Mouse (Mus musculus): ENCODE results near the gene Olfr1029. TPM values are rescaled to one million over a fixed set of nuclear protein-coding genes. Genes with fewer than 3 reads are reported as not detected.
A peak's percentile ranks its signal among the peaks of the same experiment; 100 is the strongest.
"Not testable (repeated sequence)": the region's sequence is repeated elsewhere in the genome, so short reads cannot be mapped to it uniquely, and the experiment has no call there.

The Olfr1029 gene
- polyA plus RNA-seq (2015; fragmentation: Nextera tagmentation; extraction: Ambion mirVana) = not detected in 2 replicates

- no peak within 1 kb of the TSS for H3K9ac ChIP-seq
- WGBS = 87% methylated on average over 2 of the region's 2 CpGs
- H3K27me3 ChIP-seq = no peaks in the 10 kb centered on the region
- no peaks in the 10 kb centered on the region for H3K36me3 ChIP-seq (ENCODE audit: poor library complexity, severe bottlenecking)
- ATAC-seq = no peak
- no peak within 1 kb of the TSS for H3K27ac ChIP-seq
- no peaks in the 10 kb centered on the region for H3K9me3 ChIP-seq (replicated peaks)
- H3K4me1 ChIP-seq = no peaks in the 10 kb centered on the region
- no peak within 1 kb of the TSS for H3K4me2 ChIP-seq
- H3K4me3 ChIP-seq = no peak within 1 kb of the TSS
Observed at GRCm38 (mm10) chr2:85973595-85973994, at the start of gene Olfr1029. TSS of gene Olfr1029 (plus strand) at chr2:85973895.

GRCm38 (mm10) chr2:85950137-85950536 lies 23.6 kb upstream of the Olfr1029 start, which contains the start of gene Olfr1028:
TSS of gene Olfr1028 (plus strand) at chr2:85950437.
- Histone ChIP-seq H3K9me3 (replicated peaks) (no peaks in the 10 kb centered on the region), H3K36me3 (ENCODE audit: poor library complexity, severe bottlenecking) (no peaks in the 10 kb centered on the region), H3K4me2 (no peak within 1 kb of the TSS), H3K27me3 (no peaks in the 10 kb centered on the region), H3K9ac (no peak within 1 kb of the TSS), H3K4me3 (no peak within 1 kb of the TSS), H3K4me1 (no peaks in the 10 kb centered on the region), H3K27ac (no peak within 1 kb of the TSS)
- ATAC-seq = no peak
- WGBS = 78% methylated on average over 1 of the region's 1 CpGs

GRCm38 (mm10) chr2:85978976-85979375 lies 5.3 kb downstream of the Olfr1029 start, which contains the start of gene Olfr1030:
TSS of gene Olfr1030 (plus strand) at chr2:85979276.
- 83% methylated on average over 1 of the region's 1 CpGs for WGBS
- Histone ChIP-seq H3K9me3 (replicated peaks) (no peaks in the 10 kb centered on the region), H3K27ac (no peak within 1 kb of the TSS), H3K27me3 (no peaks in the 10 kb centered on the region), H3K4me3 (no peak within 1 kb of the TSS), H3K36me3 (ENCODE audit: poor library complexity, severe bottlenecking) (no peaks in the 10 kb centered on the region), H3K9ac (no peak within 1 kb of the TSS), H3K4me1 (no peaks in the 10 kb centered on the region), H3K4me2 (no peak within 1 kb of the TSS)
- ATAC-seq = no peak

GRCm38 (mm10) chr2:85990004-85990403 lies 16.3 kb downstream of the Olfr1029 start, which contains the start of gene Olfr1031:
TSS of gene Olfr1031 (plus strand) at chr2:85990304.
- Histone ChIP-seq H3K4me1 (no peaks in the 10 kb centered on the region), H3K9ac (no peak within 1 kb of the TSS), H3K4me3 (no peak within 1 kb of the TSS), H3K27me3 (no peaks in the 10 kb centered on the region), H3K4me2 (no peak within 1 kb of the TSS), H3K9me3 (replicated peaks) (no peaks in the 10 kb centered on the region), H3K27ac (no peak within 1 kb of the TSS), H3K36me3 (ENCODE audit: poor library complexity, severe bottlenecking) (no peaks in the 10 kb centered on the region)
- 59% methylated on average over 3 of the region's 3 CpGs for WGBS
- ATAC-seq = no peak

GRCm38 (mm10) chr2:86005240-86005639 lies 31.5 kb downstream of the Olfr1029 start, which contains the start of gene Olfr1032:
TSS of gene Olfr1032 (plus strand) at chr2:86005540.
- Histone ChIP-seq H3K4me3 (no peak within 1 kb of the TSS), H3K9ac (no peak within 1 kb of the TSS), H3K27ac (no peak within 1 kb of the TSS), H3K4me2 (no peak within 1 kb of the TSS), H3K36me3 (ENCODE audit: poor library complexity, severe bottlenecking) (no peaks in the 10 kb centered on the region), H3K4me1 (no peaks in the 10 kb centered on the region), H3K27me3 (no peaks in the 10 kb centered on the region), H3K9me3 (replicated peaks) (no peaks in the 10 kb centered on the region)
- ATAC-seq = no peak
- WGBS = 88% methylated on average over 7 of the region's 7 CpGs

GRCm38 (mm10) chr2:86020406-86020805 lies 46.7 kb downstream of the Olfr1029 start, which contains the start of gene Olfr1033:
TSS of gene Olfr1033 (plus strand) at chr2:86020633.
- 3% methylated on average over 11 of the region's 11 CpGs for WGBS
- H3K9ac ChIP-seq = peak within 1 kb of the TSS; percentile 40; the same call in 1 of the 2 replicates
- not testable (repeated sequence) for ATAC-seq

GRCm38 (mm10) chr2:86021518-86021917 lies 47.8 kb downstream of the Olfr1029 start:
- 85% methylated on average over 6 of the region's 9 CpGs for WGBS
- not testable (repeated sequence) for H3K27ac ChIP-seq; H3K9ac ChIP-seq; H3K27me3 ChIP-seq; H3K36me3 ChIP-seq (ENCODE audit: poor library complexity, severe bottlenecking); H3K4me1 ChIP-seq; H3K9me3 ChIP-seq (replicated peaks); ATAC-seq; H3K4me2 ChIP-seq; H3K4me3 ChIP-seq

More at GRCm38 (mm10) chr2:86020406-86020805, 46.7 kb downstream of the Olfr1029 start, which contains the start of gene Olfr1033:
- not testable (repeated sequence) for H3K4me1 ChIP-seq; H3K27ac ChIP-seq; H3K36me3 ChIP-seq (ENCODE audit: poor library complexity, severe bottlenecking); H3K9me3 ChIP-seq (replicated peaks); H3K27me3 ChIP-seq
- peak within 1 kb of the TSS; percentile 55 for H3K4me2 ChIP-seq
- H3K4me3 ChIP-seq = peak within 1 kb of the TSS; percentile 33

Other genes starting within 250 kb of the Olfr1029 start
- not detected in 2 replicates for gene Olfr1012, start 211.1 kb upstream of the Olfr1029 start, polyA plus RNA-seq (2015; fragmentation: Nextera tagmentation; extraction: Ambion mirVana)
- not detected in 2 replicates for gene Olfr1013, start 206.8 kb upstream of the Olfr1029 start, polyA plus RNA-seq (2015; fragmentation: Nextera tagmentation; extraction: Ambion mirVana)
- not detected in 2 replicates for gene Olfr1014, start 201.2 kb upstream of the Olfr1029 start, polyA plus RNA-seq (2015; fragmentation: Nextera tagmentation; extraction: Ambion mirVana)
- not detected in 2 replicates for gene Olfr1015, start 191.9 kb upstream of the Olfr1029 start, polyA plus RNA-seq (2015; fragmentation: Nextera tagmentation; extraction: Ambion mirVana)
- not detected in 2 replicates for gene Olfr1016, start 171.4 kb upstream of the Olfr1029 start, polyA plus RNA-seq (2015; fragmentation: Nextera tagmentation; extraction: Ambion mirVana)
- gene Olfr1018, start 155.4 kb upstream of the Olfr1029 start, polyA plus RNA-seq (2015; fragmentation: Nextera tagmentation; extraction: Ambion mirVana) = not detected in 2 replicates
- gene Olfr1019, start 128.4 kb upstream of the Olfr1029 start, polyA plus RNA-seq (2015; fragmentation: Nextera tagmentation; extraction: Ambion mirVana) = not detected in 2 replicates
- not detected in 2 replicates for gene Olfr1020, start 126.9 kb upstream of the Olfr1029 start, polyA plus RNA-seq (2015; fragmentation: Nextera tagmentation; extraction: Ambion mirVana)
- not detected in 2 replicates for gene Olfr1022, start 105.3 kb upstream of the Olfr1029 start, polyA plus RNA-seq (2015; fragmentation: Nextera tagmentation; extraction: Ambion mirVana)
- gene Olfr1023, start 88.3 kb upstream of the Olfr1029 start, polyA plus RNA-seq (2015; fragmentation: Nextera tagmentation; extraction: Ambion mirVana) = not detected in 2 replicates
- not detected in 2 replicates for gene Olfr1024, start 68.8 kb upstream of the Olfr1029 start, polyA plus RNA-seq (2015; fragmentation: Nextera tagmentation; extraction: Ambion mirVana)
- not detected in 2 replicates for gene Olfr1025-ps1, start 58.7 kb upstream of the Olfr1029 start, polyA plus RNA-seq (2015; fragmentation: Nextera tagmentation; extraction: Ambion mirVana)
- gene Olfr1026, start 52.3 kb upstream of the Olfr1029 start, polyA plus RNA-seq (2015; fragmentation: Nextera tagmentation; extraction: Ambion mirVana) = not detected in 2 replicates
- not detected in 2 replicates for gene Olfr1028, start 23.5 kb upstream of the Olfr1029 start, polyA plus RNA-seq (2015; fragmentation: Nextera tagmentation; extraction: Ambion mirVana)
- gene Olfr1030, start 5.4 kb downstream of the Olfr1029 start, polyA plus RNA-seq (2015; fragmentation: Nextera tagmentation; extraction: Ambion mirVana) = not detected in 2 replicates
- gene Olfr1031, start 16.4 kb downstream of the Olfr1029 start, polyA plus RNA-seq (2015; fragmentation: Nextera tagmentation; extraction: Ambion mirVana) = not detected in 2 replicates
- gene Olfr1032, start 31.6 kb downstream of the Olfr1029 start, polyA plus RNA-seq (2015; fragmentation: Nextera tagmentation; extraction: Ambion mirVana) = not detected in 2 replicates
- gene Olfr1033, start 46.7 kb downstream of the Olfr1029 start, polyA plus RNA-seq (2015; fragmentation: Nextera tagmentation; extraction: Ambion mirVana) = not detected in 2 replicates
- not detected in 2 replicates for gene Olfr1034, start 72.0 kb downstream of the Olfr1029 start, polyA plus RNA-seq (2015; fragmentation: Nextera tagmentation; extraction: Ambion mirVana)
- not detected in 2 replicates for gene Olfr1036, start 100.1 kb downstream of the Olfr1029 start, polyA plus RNA-seq (2015; fragmentation: Nextera tagmentation; extraction: Ambion mirVana)
- not detected in 2 replicates for gene Olfr1037, start 113.5 kb downstream of the Olfr1029 start, polyA plus RNA-seq (2015; fragmentation: Nextera tagmentation; extraction: Ambion mirVana)
- not detected in 2 replicates for gene Olfr1039, start 162.0 kb downstream of the Olfr1029 start, polyA plus RNA-seq (2015; fragmentation: Nextera tagmentation; extraction: Ambion mirVana)
- gene Olfr1040, start 172.8 kb downstream of the Olfr1029 start, polyA plus RNA-seq (2015; fragmentation: Nextera tagmentation; extraction: Ambion mirVana) = not detected in 2 replicates
- not detected in 2 replicates for gene Olfr1042, start 187.9 kb downstream of the Olfr1029 start, polyA plus RNA-seq (2015; fragmentation: Nextera tagmentation; extraction: Ambion mirVana)
- not detected in 2 replicates for gene Olfr1043, start 193.6 kb downstream of the Olfr1029 start, polyA plus RNA-seq (2015; fragmentation: Nextera tagmentation; extraction: Ambion mirVana)
- gene Olfr1044, start 203.9 kb downstream of the Olfr1029 start, polyA plus RNA-seq (2015; fragmentation: Nextera tagmentation; extraction: Ambion mirVana) = not detected in 2 replicates
- not detected in 2 replicates for gene Olfr52, start 211.8 kb downstream of the Olfr1029 start, polyA plus RNA-seq (2015; fragmentation: Nextera tagmentation; extraction: Ambion mirVana)
- gene Olfr1045, start 229.1 kb downstream of the Olfr1029 start, polyA plus RNA-seq (2015; fragmentation: Nextera tagmentation; extraction: Ambion mirVana) = not detected in 2 replicates
- not detected in 2 replicates for gene Olfr1046, start 245.4 kb downstream of the Olfr1029 start, polyA plus RNA-seq (2015; fragmentation: Nextera tagmentation; extraction: Ambion mirVana)